Mouse (Mus musculus) neural tube, embryonic 11.5 days (tissue): ENCODE results near the gene Tbcb. TPM values are rescaled to one million over a fixed set of nuclear protein-coding genes. Genes with fewer than 3 reads are reported as not detected.
"Not testable (repeated sequence)": the region's sequence is repeated elsewhere in the genome, so short reads cannot be mapped to it uniquely, and the experiment has no call there.

Source experiments
- ATAC-seq: fragments of 200-750 bp; cut with Nextera tagmentation; 2 replicates; pipeline ENCODE4 v1.8.0; 2017; ENCODE audit warnings: moderate number of reproducible peaks, mild to moderate bottlenecking, moderate TSS enrichment, moderate library complexity; ENCODE audit not compliant: insufficient read depth, low FRiP score, low TSS enrichment
- DNase-seq: peaks from one replicate; pipeline ENCODE4 v3.0.0-alpha.2; 2015; ENCODE audit warnings: low spot score
- H3K27ac ChIP-seq: fragments of 300-500 bp; sonication (generic); 2 replicates; pipeline ENCODE4 v1.5.1; 2014; ENCODE audit warnings: low read depth, mild to moderate bottlenecking, low read length
- H3K27me3 ChIP-seq: fragments of 300-500 bp; sonication (generic); 2 replicates; pipeline ENCODE4 v1.6.1; 2014; ENCODE audit warnings: mild to moderate bottlenecking, low read length, mixed read lengths; ENCODE audit not compliant: control insufficient read depth, insufficient read depth
- H3K36me3 ChIP-seq: fragments of 300-500 bp; sonication (generic); 2 replicates; pipeline ENCODE4 v1.6.1; 2014; ENCODE audit warnings: mild to moderate bottlenecking, low read length, moderate library complexity, mixed read lengths; ENCODE audit not compliant: control insufficient read depth, insufficient read depth
- H3K4me1 ChIP-seq: fragments of 300-500 bp; sonication (generic); 2 replicates; pipeline ENCODE4 v1.6.1; 2014; ENCODE audit warnings: low read length, mixed read lengths; ENCODE audit not compliant: control insufficient read depth, insufficient read depth
- H3K4me2 ChIP-seq: fragments of 300-500 bp; sonication (generic); 2 replicates; pipeline ENCODE4 v1.6.1; 2014; ENCODE audit warnings: low read depth, mild to moderate bottlenecking, moderate library complexity
- H3K4me3 ChIP-seq: fragments of 300-500 bp; sonication (generic); 2 replicates; pipeline ENCODE4 v1.5.1; 2014; ENCODE audit warnings: low read depth, low read length
- H3K9ac ChIP-seq: fragments of 300-500 bp; sonication (generic); 2 replicates; pipeline ENCODE4 v1.6.1; 2014; ENCODE audit warnings: mild to moderate bottlenecking, low read length
- H3K9me3 ChIP-seq: fragments of 300-500 bp; sonication (generic); 2 replicates; pipeline ENCODE4 v1.6.1; 2016; ENCODE audit warnings: low read length; ENCODE audit not compliant: control insufficient read depth
- WGBS: fragments of 180-500 bp; shearing (Covaris S2); extraction: QIAGEN DNeasy Blood & Tissue Kit; methylation state at CpG from one replicate; pipeline ENCODE4 v1.1.7; 2014; 5-methylcytosine and 5-hydroxymethylcytosine counted together
- polyA plus RNA-seq: library from polyadenylated mRNA; unstranded; fragments of >200 nt; fragmentation: Nextera tagmentation; extraction: Ambion mirVana; gene quantifications from 2 replicates; pipeline ENCODE4 v1.2.1, GENCODE M21; 2014

The Tbcb gene
- polyA plus RNA-seq, 1 experiment from 2014 or later = 302 TPM

DNA sequence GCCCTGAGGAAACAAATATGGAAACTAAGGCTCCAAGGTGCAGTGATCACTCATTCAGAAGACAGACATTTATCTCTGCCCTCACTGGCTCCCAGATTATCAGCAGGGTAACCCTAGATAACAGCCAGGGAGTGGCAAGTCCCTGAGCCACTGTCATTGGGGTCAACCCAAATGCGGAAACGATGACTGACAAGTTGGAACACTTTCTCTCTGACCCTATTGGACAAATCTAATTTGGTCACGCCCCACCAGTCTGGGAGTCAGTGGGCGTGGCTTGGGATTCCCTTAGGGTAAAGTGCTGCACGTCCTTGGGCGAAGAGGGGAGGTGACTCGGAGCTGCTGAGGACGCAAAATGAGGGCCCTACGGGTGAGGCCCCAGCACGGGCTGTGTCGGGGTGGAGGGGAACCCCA is 48.2 kb downstream of the Tbcb start, which contains the start of gene Cox7a1:
Cox7a1 (plus strand) TSS at position 266 of the 411 bp plus-strand sequence.
- ATAC-seq = peak; percentile 64
- H3K27ac ChIP-seq = no peak within 1 kb of the TSS

DNA sequence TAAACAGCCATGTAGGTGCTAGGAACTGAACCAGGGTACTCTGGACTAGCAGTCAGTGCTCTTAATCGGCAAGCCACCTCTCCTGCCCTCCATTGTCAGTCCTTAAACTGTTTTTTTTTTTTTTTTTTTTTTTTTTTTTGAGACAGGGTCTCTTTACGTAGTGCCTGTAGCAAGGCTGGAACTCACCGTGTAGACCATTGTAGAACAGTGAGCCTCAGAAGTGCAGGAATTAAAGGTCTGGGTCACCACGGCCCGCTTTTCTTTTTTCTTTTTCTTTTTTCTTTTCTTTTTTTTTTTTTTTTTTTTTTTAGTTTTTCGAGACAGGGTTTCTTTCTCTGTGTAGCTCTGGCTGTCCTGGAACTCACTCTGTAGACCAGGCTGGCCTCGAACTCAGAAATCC is 48.9 kb downstream of the Tbcb start:
- not testable (repeated sequence) for H3K4me3 ChIP-seq, H3K4me2 ChIP-seq, H3K4me1 ChIP-seq, H3K27me3 ChIP-seq, H3K9me3 ChIP-seq, H3K27ac ChIP-seq, H3K36me3 ChIP-seq, DNase-seq, ATAC-seq, H3K9ac ChIP-seq
- WGBS = 83% methylated on average over 7 of the region's 7 CpGs

More for the DNA sequence above, 48.2 kb downstream of the Tbcb start, which contains the start of gene Cox7a1:
- peak within 1 kb of the TSS; percentile 29; the same call in 1 of the 2 replicates for H3K9ac ChIP-seq
- H3K36me3 ChIP-seq = 0 out of 2 replicates have a peak, but pooled peaks cover 4% of the 10 kb centered on the region
- H3K4me1 ChIP-seq = 0 out of 2 replicates have a peak, but pooled peaks cover 3% of the 10 kb centered on the region
- H3K4me2 ChIP-seq = peak within 1 kb of the TSS; percentile 43
- WGBS = 2% methylated on average over 11 of the region's 11 CpGs
- H3K4me3 ChIP-seq = 0 out of 2 replicates have a peak within 1 kb of the TSS, but pooled peaks have one; percentile 13
- H3K27me3 ChIP-seq = no peaks in the 10 kb centered on the region
- no peaks in the 10 kb centered on the region for H3K9me3 ChIP-seq
- DNase-seq = peak; percentile 77

DNA sequence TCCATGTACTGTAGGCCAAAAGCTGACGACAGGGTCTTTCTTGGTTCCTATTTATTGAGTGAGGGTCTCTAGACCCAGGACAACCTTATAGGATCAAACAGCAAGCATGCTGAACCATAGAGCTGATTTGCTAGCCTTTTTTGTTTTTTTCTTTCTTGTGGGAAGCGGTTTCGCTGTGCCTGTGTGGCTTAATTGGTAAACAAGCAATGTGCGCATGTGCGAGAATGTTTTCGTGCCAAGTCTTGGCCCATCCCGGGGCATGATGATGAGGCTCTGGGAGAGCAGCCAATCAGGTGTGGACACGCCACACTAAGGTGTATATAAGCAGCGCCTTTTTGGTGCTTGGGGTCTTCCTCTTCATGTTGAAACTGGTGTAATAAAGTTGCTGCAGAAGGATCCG is 50.1 kb downstream of the Tbcb start:
- not testable (repeated sequence) for ATAC-seq, H3K4me1 ChIP-seq, H3K36me3 ChIP-seq, H3K4me3 ChIP-seq, H3K4me2 ChIP-seq, H3K9me3 ChIP-seq, H3K9ac ChIP-seq, H3K27ac ChIP-seq, H3K27me3 ChIP-seq, DNase-seq
- WGBS = 95% methylated on average over 9 of the region's 10 CpGs

DNA sequence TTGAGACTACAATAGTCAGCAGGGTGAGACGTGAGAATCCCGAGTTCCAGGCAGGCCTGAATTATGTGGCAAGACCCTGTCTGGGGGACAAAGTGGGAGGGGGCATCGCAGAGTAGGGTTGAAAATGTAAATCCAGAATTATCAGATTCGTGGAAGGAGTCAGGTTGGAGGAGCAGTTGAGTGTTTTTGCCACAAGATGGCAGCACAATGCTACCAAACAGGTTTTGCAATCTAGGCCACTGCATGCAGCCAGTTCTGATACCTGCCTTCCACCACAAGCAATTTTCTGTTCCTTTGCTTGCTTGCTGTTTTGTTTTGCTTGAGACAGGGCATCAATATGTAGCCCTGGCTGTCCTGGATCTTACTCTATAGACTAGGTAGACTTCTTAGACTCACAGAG is 50.8 kb downstream of the Tbcb start:
- Histone ChIP-seq H3K4me3 (no peak overlapping the region), H3K4me2 (no peak overlapping the region), H3K27me3 (no peaks in the 10 kb centered on the region), H3K9me3 (no peaks in the 10 kb centered on the region), H3K27ac (no peak overlapping the region), H3K4me1 (0 out of 2 replicates have a peak, but pooled peaks cover 3% of the 10 kb centered on the region), H3K36me3 (peaks cover 4% of the 10 kb centered on the region; the same call in 1 of the 2 replicates), H3K9ac (no peak overlapping the region)
- ATAC-seq (no peak), DNase-seq (peak; percentile 74)
- WGBS = 3% methylated on average over 4 of the region's 4 CpGs

DNA sequence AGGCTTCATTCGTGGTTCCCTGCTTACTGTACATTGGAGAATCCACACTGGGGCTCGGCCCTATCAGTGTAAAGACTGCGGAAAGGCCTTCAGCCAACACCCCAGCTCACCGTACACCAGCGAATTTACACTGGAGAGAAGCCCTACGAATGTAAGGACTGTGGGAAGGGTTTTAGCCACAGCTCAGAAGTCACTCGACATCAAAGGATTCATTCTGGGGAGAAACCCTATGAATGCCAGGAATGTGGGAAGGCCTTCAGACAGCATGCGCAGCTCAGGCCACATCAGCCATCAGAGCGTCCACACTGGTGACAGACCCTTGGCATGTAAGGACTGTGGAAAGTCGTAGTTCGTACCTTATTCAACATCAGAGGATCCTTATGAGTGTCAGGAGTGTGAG is 53.8 kb downstream of the Tbcb start:
- no peak for ATAC-seq
- Histone ChIP-seq H3K27ac (no peak overlapping the region), H3K9me3 (no peaks in the 10 kb centered on the region), H3K9ac (no peak overlapping the region), H3K27me3 (no peaks in the 10 kb centered on the region), H3K36me3 (peaks cover 4% of the 10 kb centered on the region; the same call in 1 of the 2 replicates), H3K4me1 (no peaks in the 10 kb centered on the region), H3K4me3 (no peak overlapping the region), H3K4me2 (no peak overlapping the region)
- DNase-seq = no peak
- WGBS = 87% methylated on average over 11 of the region's 11 CpGs

DNA sequence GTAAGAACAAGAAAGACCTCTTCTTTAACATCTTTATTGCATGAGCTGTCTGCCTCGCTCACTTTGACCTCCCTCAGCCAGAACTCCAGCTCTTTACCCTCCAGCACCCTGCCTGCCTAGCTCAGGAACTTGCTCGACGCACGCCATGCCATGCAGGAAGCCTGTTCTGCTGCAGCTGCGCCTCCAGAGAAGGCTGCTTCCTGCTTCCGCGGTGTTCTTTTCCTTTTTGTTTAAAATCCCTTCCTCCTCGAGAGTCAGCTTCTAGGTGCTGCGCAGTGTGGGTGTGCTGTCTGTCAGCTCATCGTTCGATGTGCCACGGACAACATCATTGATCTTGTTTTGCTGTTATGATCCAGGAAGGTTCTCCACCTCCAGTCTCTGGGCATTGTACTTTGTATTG is 55.6 kb downstream of the Tbcb start:
- no peaks in the 10 kb centered on the region for H3K9me3 ChIP-seq
- 89% methylated on average over 12 of the region's 12 CpGs for WGBS
- no peak for ATAC-seq

More for the DNA sequence above, 55.6 kb downstream of the Tbcb start:
- H3K4me2 ChIP-seq = no peak overlapping the region
- H3K36me3 ChIP-seq = peaks cover 4% of the 10 kb centered on the region; the same call in 1 of the 2 replicates
- H3K4me3 ChIP-seq = no peak overlapping the region
- no peaks in the 10 kb centered on the region for H3K4me1 ChIP-seq
- H3K27me3 ChIP-seq = no peaks in the 10 kb centered on the region
- no peak overlapping the region for H3K9ac ChIP-seq
- no peak for DNase-seq
- no peak overlapping the region for H3K27ac ChIP-seq

Other genes starting within 250 kb of the Tbcb start
- gene Zfp568, start 248.3 kb downstream of the Tbcb start, polyA plus RNA-seq = 19.5 and 21.5 TPM in 2 replicates
- 5.3 and 5.7 TPM in 2 replicates for gene Zfp14, start 180.9 kb downstream of the Tbcb start, polyA plus RNA-seq
- gene Zfp82, start 159.4 kb downstream of the Tbcb start, polyA plus RNA-seq = 8.3 and 9.9 TPM in 2 replicates
- 0.80 and 1.7 TPM in 2 replicates for gene Gm26920, start 141.9 kb downstream of the Tbcb start, polyA plus RNA-seq
- gene Zfp566, start 141.7 kb downstream of the Tbcb start, polyA plus RNA-seq = 15.3 and 16.4 TPM in 2 replicates
- 136 and 140 TPM in 2 replicates for gene Zfp260, start 137.5 kb downstream of the Tbcb start, polyA plus RNA-seq
- 7.4 and 10.5 TPM in 2 replicates for gene Zfp382, start 110.3 kb downstream of the Tbcb start, polyA plus RNA-seq
- gene Zfp146, start 62.5 kb downstream of the Tbcb start, polyA plus RNA-seq = 14.3 and 15.1 TPM in 2 replicates
- 4.5 and 5.7 TPM in 2 replicates for gene Cox7a1, start 48.1 kb downstream of the Tbcb start, polyA plus RNA-seq
- gene Capns1, start 33.5 kb downstream of the Tbcb start, polyA plus RNA-seq = 45.8 and 51.8 TPM in 2 replicates
- gene Polr2i, start 324 bp downstream of the Tbcb start, polyA plus RNA-seq = 179 and 195 TPM in 2 replicates
- gene Ovol3, start 3.5 kb upstream of the Tbcb start, polyA plus RNA-seq = not detected in 2 replicates
- gene Thap8, start 47.8 kb upstream of the Tbcb start, polyA plus RNA-seq = 0.18 and 0.36 TPM in 2 replicates
- 10.9 and 12.5 TPM in 2 replicates for gene Wdr62, start 48.1 kb upstream of the Tbcb start, polyA plus RNA-seq
- 100 and 102 TPM in 2 replicates for gene Clip3, start 59.5 kb upstream of the Tbcb start, polyA plus RNA-seq
- 87.4 and 94.0 TPM in 2 replicates for gene Alkbh6, start 76.4 kb upstream of the Tbcb start, polyA plus RNA-seq
- 16.6 and 18.1 TPM in 2 replicates for gene Syne4, start 82.5 kb upstream of the Tbcb start, polyA plus RNA-seq
- gene E130208F15Rik, start 89.5 kb upstream of the Tbcb start, polyA plus RNA-seq = not detected in 2 replicates
- 23.1 and 26.5 TPM in 2 replicates for gene Sdhaf1, start 91.6 kb upstream of the Tbcb start, polyA plus RNA-seq
- gene Lrfn3, start 130.5 kb upstream of the Tbcb start, polyA plus RNA-seq = 6.3 TPM in 2 replicates
- 17.8 and 17.9 TPM in 2 replicates for gene Tyrobp, start 181.5 kb upstream of the Tbcb start, polyA plus RNA-seq
- gene Hcst, start 187.6 kb upstream of the Tbcb start, polyA plus RNA-seq = not detected in 2 replicates
- 0.84 and 0.99 TPM in 2 replicates for gene Nfkbid, start 189.5 kb upstream of the Tbcb start, polyA plus RNA-seq
- gene Aplp1, start 213.3 kb upstream of the Tbcb start, polyA plus RNA-seq = 150 and 165 TPM in 2 replicates
- 19.0 and 19.6 TPM in 2 replicates for gene Kirrel2, start 225.4 kb upstream of the Tbcb start, polyA plus RNA-seq
- gene Nphs1, start 226.0 kb upstream of the Tbcb start, polyA plus RNA-seq = 1.8 and 3.4 TPM in 2 replicates